Mouse (Mus musculus) B cell, adult 2 months (primary cell): Measurements from ENCODE around the gene Tmprss15.

Experiments
- DNase-seq, 2 experiments: peaks; one replicate each; pipeline ENCODE4 v3.0.0; 2022

Gene Tmprss15

GRCm38 (mm10) chr16:79090997-79091396, at the start of gene Tmprss15:
Gene Tmprss15 (minus strand): TSS chr16:79091097.
- DNase-seq: no peak

DNA sequence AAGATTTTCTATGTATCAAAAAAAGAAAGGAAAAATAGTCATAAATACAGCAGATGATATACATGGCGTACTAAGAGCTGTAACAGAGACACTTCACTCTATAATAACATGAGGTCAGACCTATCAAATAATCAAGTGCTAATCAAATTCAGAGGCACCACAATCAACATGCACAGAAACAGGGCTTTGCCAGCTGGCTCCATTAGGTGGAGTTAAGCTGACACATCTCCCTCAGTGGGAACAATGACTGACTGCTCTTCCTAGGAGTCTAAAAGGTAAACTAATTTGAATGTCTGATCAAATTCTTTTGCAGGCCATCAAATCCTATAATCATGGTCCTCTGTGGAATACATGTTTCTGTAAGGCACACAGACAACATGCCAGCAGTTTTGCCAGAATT, 24.0 kb upstream of the Tmprss15 start:
- DNase-seq: no peak

DNA sequence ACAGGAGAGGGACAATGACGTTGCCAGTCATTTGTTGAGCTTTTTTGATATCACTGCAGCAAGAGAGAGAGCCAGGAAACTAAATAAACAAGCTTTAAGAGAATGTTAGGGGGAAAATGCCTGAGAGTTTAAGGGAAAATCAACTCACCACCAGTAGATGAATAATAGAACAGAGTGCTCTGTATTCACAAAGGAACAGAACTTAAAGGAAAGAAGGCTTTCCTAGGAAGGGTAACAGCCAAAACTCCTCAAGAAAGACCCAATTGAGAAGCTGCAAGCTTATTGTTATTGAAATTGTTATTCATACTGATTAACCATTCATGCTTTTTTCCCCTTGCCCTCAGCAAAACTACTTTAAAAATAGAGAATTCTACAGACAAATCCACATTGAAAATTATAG, 18.6 kb upstream of the Tmprss15 start:
- no peak for DNase-seq

- DNase-seq: no peak
Observed at GRCm38 (mm10) chr16:79108969-79109368, 18.1 kb upstream of the Tmprss15 start.

DNA sequence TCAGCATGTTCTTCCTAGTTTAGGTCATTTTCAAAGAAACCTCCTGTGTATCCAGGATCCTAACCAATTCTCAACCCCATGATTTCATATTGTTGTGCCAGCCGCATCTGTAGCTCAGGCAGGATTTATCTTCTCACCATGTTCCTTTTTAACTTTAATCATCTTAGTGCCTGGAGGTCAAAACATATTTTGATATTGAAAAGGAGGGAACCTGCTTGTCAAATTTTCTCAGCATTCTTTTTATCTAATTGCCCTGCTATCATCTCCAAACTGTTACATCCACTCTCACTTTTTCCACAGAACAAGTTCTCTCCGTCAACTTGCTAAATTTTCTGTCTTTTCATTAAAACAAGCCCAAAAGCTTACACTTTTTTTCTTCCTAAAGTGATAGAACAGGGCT, 9.4 kb upstream of the Tmprss15 start:
- DNase-seq: no peak

GRCm38 (mm10) chr16:79098321-79098720, 7.4 kb upstream of the Tmprss15 start:
- no peak for DNase-seq

DNA sequence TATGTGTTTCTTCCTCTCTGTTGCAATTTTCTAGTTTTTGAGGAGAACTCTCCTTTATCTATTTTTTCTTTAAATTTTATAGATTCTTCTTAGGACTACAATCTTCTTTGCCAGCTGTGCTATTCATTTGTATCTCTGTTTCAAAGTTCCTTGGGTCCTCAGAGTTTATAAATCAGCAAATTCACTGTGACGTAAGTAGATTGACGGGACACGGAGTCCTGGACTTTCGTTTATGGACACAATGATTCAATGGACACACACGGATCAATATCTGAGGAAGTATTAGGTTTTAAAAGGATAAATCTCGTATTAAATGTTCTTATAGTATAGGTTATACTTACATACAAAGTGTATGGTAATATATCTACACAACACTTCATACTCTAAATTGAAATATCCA, 4.3 kb downstream of the Tmprss15 start:
- DNase-seq: no peak

DNA sequence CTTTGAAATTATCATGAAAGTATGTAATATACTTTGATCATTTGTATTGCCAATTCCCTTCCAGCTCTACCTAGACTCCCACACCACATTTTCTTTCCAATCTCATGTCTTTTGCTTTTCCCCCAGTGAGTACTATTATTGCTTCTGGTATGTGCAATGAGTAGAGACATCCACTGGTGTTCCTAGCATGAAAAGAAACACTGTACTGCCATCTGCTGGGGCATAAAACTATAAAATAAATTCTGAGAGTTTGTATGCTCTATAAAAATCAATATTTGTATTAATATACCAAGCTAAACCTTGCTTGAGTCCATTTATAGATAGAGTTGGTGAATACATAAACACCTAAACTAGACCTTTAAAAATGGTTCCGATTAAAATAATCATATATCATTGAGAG, 27.0 kb downstream of the Tmprss15 start:
- DNase-seq: no peak

- DNase-seq: no peak
Observed at GRCm38 (mm10) chr16:79058775-79059558, 31.9 kb downstream of the Tmprss15 start.

DNA sequence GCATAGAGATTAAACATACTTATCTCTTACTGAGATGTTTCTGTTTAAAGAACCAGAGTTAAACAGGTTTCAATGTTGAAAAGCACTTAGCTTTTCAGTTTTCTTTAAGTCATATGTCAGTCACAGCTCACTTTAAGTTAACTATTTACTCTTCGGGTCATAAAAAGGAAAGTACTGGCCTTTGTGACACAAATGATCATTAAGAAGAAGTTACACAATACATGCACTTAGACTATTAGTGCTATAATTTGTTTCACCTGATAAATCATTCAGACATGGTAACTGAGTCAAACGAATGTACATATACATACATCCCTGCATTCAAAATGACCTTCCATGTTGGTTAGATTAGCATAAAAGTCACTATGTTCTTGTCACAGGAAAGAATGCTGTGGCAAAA, 58.3 kb downstream of the Tmprss15 start:
- DNase-seq: no peak

DNA sequence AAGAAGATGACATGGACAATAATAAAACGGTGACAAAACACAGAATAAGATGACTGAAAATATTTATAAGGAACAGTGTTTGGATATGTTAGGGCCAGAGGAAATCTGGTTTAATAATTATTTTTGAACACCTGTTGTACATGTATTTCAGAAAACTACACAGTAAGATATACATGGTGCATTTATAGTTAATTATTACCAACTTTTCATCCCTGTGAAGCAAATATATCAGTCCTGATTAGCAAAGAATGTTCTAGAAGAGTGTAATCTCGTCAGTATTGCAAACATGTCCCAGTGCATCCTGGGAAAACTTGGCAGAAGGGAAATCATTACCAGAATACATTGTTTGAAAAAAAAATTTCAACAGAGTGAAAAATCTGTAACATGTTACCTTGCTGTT, 88.1 kb downstream of the Tmprss15 start:
- no peak for DNase-seq

DNA sequence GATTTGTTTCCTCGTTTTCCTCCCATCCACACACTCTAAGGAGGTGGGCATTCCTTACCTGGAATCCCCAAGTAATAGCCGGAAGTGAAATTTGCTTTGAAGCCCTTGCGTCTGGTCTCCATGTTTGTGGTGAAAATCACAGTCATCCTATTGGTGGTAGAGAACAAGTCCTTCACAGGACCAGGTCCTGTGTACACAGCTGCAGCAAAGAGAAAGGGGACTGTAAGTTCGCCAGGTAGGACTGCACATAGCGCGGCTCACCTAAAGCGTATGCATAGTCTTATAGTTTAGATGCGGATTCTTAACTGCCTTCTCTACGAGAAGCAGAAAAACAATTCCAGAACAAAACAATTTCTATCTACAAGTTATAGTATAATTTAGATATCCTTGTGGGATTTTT, 89.2 kb downstream of the Tmprss15 start:
- DNase-seq: no peak

- no peak for DNase-seq
Observed at GRCm38 (mm10) chr16:78976384-78976783, 114.5 kb downstream of the Tmprss15 start.

GRCm38 (mm10) chr16:78974099-78974498, 116.8 kb downstream of the Tmprss15 start:
- no peak for DNase-seq

DNA sequence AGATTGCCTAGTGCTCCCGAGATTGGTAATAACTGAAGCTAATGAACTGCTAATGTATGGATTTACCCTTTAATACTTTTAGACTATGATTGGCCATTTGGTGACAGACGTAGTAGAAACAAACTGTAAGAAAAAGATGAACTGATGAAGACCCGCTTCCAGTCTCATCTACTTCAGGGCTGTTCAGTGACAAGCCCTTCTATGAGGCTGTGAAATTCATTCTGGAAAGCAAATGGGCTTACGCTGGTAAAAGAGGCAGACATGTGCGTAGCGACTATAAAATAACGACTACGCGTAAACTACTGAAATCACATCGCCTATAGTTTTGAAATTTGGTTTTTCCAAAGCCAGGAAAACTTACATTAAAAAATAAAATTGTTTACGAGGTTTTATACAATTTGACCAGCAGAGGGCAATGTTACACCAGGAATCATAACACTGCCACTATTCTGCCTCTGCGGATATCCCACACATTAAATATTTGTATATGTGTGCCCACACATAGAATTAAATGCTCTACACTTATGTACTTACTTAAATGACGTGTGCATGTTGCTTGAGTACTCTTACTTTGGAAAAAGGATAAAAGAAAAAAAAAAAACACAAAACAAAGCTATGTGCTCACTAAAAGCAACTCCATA, 121.7 kb downstream of the Tmprss15 start:
- no peak for DNase-seq

GRCm38 (mm10) chr16:78957434-78957833, 133.5 kb downstream of the Tmprss15 start:
- DNase-seq: no peak

GRCm38 (mm10) chr16:78950359-78950758, 140.5 kb downstream of the Tmprss15 start:
- DNase-seq: no peak

DNA sequence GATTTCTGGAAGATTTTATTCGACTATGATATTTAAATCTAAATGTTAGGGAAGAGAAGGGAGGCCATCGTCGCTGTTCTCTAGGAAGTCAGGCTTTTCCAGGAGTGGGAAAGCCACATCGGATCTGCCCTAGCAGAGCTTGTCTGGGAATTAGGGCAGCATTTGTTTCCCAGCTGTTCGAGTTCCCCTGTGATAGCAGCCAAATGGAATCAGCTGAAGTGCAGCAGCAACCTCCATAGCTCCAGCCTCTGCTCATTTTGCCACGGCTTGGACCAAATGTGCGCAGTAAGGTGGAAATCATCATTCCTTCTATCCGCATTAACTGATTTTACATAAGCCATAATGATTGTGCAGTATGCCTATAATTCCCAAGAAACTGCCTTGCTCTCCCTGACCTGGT, 153.1 kb downstream of the Tmprss15 start:
- DNase-seq: no peak

GRCm38 (mm10) chr16:78934298-78934697, 156.6 kb downstream of the Tmprss15 start:
- no peak for DNase-seq

- DNase-seq: no peak
Observed at GRCm38 (mm10) chr16:78931287-78932025, 159.4 kb downstream of the Tmprss15 start.

GRCm38 (mm10) chr16:78930382-78931286, 160.3 kb downstream of the Tmprss15 start, which contains the start of gene Chodl:
Gene Chodl (plus strand): TSS chr16:78930948.
- no peak for DNase-seq

DNA sequence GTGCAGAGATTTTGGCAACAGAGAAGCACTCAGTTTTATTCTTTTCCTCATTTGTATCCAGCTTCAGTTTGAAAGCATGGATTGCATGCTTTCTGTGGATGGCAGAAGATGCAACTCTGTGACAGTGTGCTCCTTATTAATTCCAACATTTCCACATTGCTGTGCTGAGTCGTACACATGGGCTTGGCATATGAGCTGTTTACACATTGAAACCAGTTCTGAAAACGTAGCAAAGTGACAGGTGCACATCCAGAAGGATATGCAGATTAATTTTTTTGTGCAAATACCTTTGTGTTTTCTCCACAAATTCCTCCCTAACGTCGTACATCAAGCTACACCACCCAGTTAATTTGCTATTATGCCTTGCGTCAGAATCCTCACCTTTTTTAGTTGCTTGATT, 168.3 kb downstream of the Tmprss15 start:
- no peak for DNase-seq
